Mouse (Mus musculus): ENCODE data around the gene C1ql1.

GRCm38 (mm10) chr11:102956962-102957614 lies 10.6 kb upstream of the C1ql1 start:
- TF ChIP-seq CTCF (IDR thresholded peaks at IDR 0.05; ENCODE audit: low read depth, low read length) (no peak), POLR2A (IDR thresholded peaks at IDR 0.05; ENCODE audit: extremely low read depth, insufficient read depth, low read length) (no peak)
